Mouse (Mus musculus) liver, embryonic 14.5 days (tissue): ENCODE results near the gene Gck. TPM values are rescaled to one million over a fixed set of nuclear protein-coding genes. Genes with fewer than 3 reads are reported as not detected.

Source experiments
- ATAC-seq: fragments of 200-750 bp; cut with Nextera tagmentation; 2 replicates; pipeline ENCODE4 v1.8.0; 2017; ENCODE audit warnings: moderate number of reproducible peaks, mild to moderate bottlenecking, moderate library complexity; ENCODE audit not compliant: insufficient read depth
- DNase-seq, 3 experiments: peaks; one replicate each; pipeline ENCODE4 v3.0.0-alpha.2; 2012 to 2013; ENCODE audit warnings: low read depth in 3 of 3, low spot score in 3 of 3
- H3K27ac ChIP-seq: fragments of 300-500 bp; sonication (generic); 2 replicates; pipeline ENCODE4 v1.5.1; 2014; ENCODE audit warnings: moderate library complexity, mild to moderate bottlenecking, control low read depth, inconsistent platforms
- H3K27me3 ChIP-seq: fragments of 300-500 bp; sonication (generic); 2 replicates; pipeline ENCODE4 v1.6.1; 2014; ENCODE audit warnings: mild to moderate bottlenecking, low read length, moderate library complexity; ENCODE audit not compliant: control insufficient read depth, insufficient read depth
- H3K36me3 ChIP-seq: fragments of 300-500 bp; sonication (generic); replicated peaks from 2 replicates; pipeline ENCODE4 v1.6.1; 2014; ENCODE audit warnings: low read depth; ENCODE audit not compliant: control insufficient read depth, insufficient read depth
- H3K4me1 ChIP-seq, 2 experiments: fragments of 200-500 bp in 1 of 2; fragments of 300-500 bp in 1 of 2; sonication (generic) in 1 of 2; replicated peaks; 2 replicates each; pipeline ENCODE4 v1.6.1; 2012 to 2014; ENCODE audit warnings: antibody characterized with exemption in 1 of 2, inconsistent platforms in 1 of 2, low read length in 1 of 2; ENCODE audit not compliant: control insufficient read depth in 2 of 2, insufficient read depth in 2 of 2
- H3K4me2 ChIP-seq: fragments of 300-500 bp; sonication (generic); 2 replicates; pipeline ENCODE4 v1.6.1; 2014; ENCODE audit warnings: low read depth, mild to moderate bottlenecking, control low read depth, moderate library complexity
- H3K4me3 ChIP-seq, 2 experiments: fragments of 200-500 bp in 1 of 2; fragments of 300-500 bp in 1 of 2; sonication (generic) in 1 of 2; 2 replicates each; pipeline ENCODE4 v1.5.1; 2012 to 2014; ENCODE audit warnings: low read depth in 2 of 2, low read length in 2 of 2, mild to moderate bottlenecking in 2 of 2, control low read depth in 1 of 2, inconsistent platforms in 1 of 2, moderate library complexity in 1 of 2; ENCODE audit not compliant: insufficient read depth in 1 of 2
- H3K9ac ChIP-seq: fragments of 300-500 bp; sonication (generic); replicated peaks from 2 replicates; pipeline ENCODE4 v1.6.1; 2014; ENCODE audit warnings: mild to moderate bottlenecking, control low read depth, moderate library complexity
- H3K9me3 ChIP-seq: fragments of 300-500 bp; sonication (generic); 2 replicates; pipeline ENCODE4 v1.6.1; 2016; ENCODE audit warnings: low read length, mixed read lengths; ENCODE audit not compliant: control insufficient read depth
- CTCF ChIP-seq: IDR thresholded peaks from 2 replicates; pipeline ENCODE4 v1.5.1; 2016; ENCODE audit warnings: antibody characterized with exemption, low read depth, control low read depth
- EP300 ChIP-seq: IDR thresholded peaks from 2 replicates; pipeline ENCODE4 v1.6.1; 2016; ENCODE audit warnings: antibody characterized with exemption, low read depth
- WGBS: fragments of 180-500 bp; shearing (Covaris S2); extraction: QIAGEN DNeasy Blood & Tissue Kit; methylation state at CpG from one replicate; pipeline ENCODE4 v1.1.7; 2014; ENCODE audit not compliant: insufficient replicate concordance; 5-methylcytosine and 5-hydroxymethylcytosine counted together
- polyA plus RNA-seq, 2 experiments: library from polyadenylated mRNA; depleted of rRNA in 1 of 2; stranded (reverse) in 1 of 2; unstranded in 1 of 2; fragments of >200 nt; fragmentation: Nextera tagmentation in 1 of 2; extraction: Ambion mirVana in 1 of 2; gene quantifications; 2 replicates each; pipeline versions ENCODE4 v1.2.1 to v1.2.3; 2012 to 2014

Gene Gck
- polyA plus RNA-seq, 2 experiments, result 0.15 to 0.20 TPM

GRCm38 (mm10) chr11:5858723-5859122 lies 91.2 kb downstream of the Gck start:
- DNase-seq, result no peak
- peak; percentile 68 for TF ChIP-seq CTCF
- TF ChIP-seq EP300, result no peak
- Histone ChIP-seq H3K27ac (no peak overlapping the region), H3K9ac (no peak overlapping the region), H3K4me3 (no peak overlapping the region), H3K27me3 (peaks cover 22% of the 10 kb centered on the region), H3K36me3 (no peaks in the 10 kb centered on the region), H3K9me3 (no peaks in the 10 kb centered on the region), H3K4me2 (no peak overlapping the region), H3K4me1 (0 out of 4 replicates have a peak, but pooled peaks cover 0 to 3% of the 10 kb centered on the region in 2 experiments)
- 43% methylated on average over 1 of the region's 1 CpGs for WGBS
- ATAC-seq, result no peak

- ATAC-seq (no peak), DNase-seq (no peak)
- peaks cover 7% of the 10 kb centered on the region for H3K27me3 ChIP-seq
- H3K4me3 ChIP-seq, result no peak overlapping the region
- no peaks in the 10 kb centered on the region for H3K9me3 ChIP-seq
- no peak overlapping the region for H3K4me2 ChIP-seq
- H3K36me3 ChIP-seq, result no peaks in the 10 kb centered on the region
- H3K4me1 ChIP-seq, result 0 out of 4 replicates have a peak, but pooled peaks cover 0 to 3% of the 10 kb centered on the region in 2 experiments
- 62% methylated on average over 8 of the region's 8 CpGs for WGBS
- TF ChIP-seq CTCF (no peak), EP300 (no peak)
- no peak overlapping the region for H3K9ac ChIP-seq
- no peak overlapping the region for H3K27ac ChIP-seq
Measured at GRCm38 (mm10) chr11:5856479-5857130, 93.3 kb downstream of the Gck start.

DNA sequence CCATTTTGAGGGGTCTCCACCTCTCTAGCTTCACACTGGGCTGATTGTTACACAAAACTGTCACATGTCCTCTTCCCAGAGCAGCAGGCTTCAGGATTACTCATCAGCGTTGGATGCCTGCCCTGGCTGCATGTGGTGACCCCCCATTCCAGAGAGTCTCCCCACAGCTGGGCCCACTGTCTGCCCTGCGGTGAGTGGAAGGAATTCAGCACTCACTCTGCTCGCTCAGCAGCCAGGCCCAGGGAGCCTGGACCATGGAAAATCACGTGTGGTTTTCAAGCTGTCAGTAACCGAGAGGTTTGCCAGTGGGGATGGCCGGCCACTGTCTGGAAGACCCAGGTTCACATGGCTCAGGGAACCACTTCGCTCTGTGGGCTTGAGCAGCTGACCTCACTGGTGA lies 94.0 kb downstream of the Gck start:
- Histone ChIP-seq H3K27ac (no peak overlapping the region), H3K9ac (no peak overlapping the region), H3K9me3 (no peaks in the 10 kb centered on the region), H3K4me2 (no peak overlapping the region), H3K27me3 (0 out of 2 replicates have a peak, but pooled peaks cover under 1% of the 10 kb centered on the region), H3K36me3 (no peaks in the 10 kb centered on the region), H3K4me3 (no peak overlapping the region), H3K4me1 (no peaks in the 10 kb centered on the region)
- no peak for TF ChIP-seq CTCF
- TF ChIP-seq EP300, result no peak
- DNase-seq, result no peak
- ATAC-seq, result no peak
- WGBS, result 51% methylated on average over 7 of the region's 7 CpGs

GRCm38 (mm10) chr11:5855481-5855880 lies 94.4 kb downstream of the Gck start:
- Histone ChIP-seq H3K4me2 (no peak overlapping the region), H3K9me3 (no peaks in the 10 kb centered on the region), H3K4me3 (no peak overlapping the region), H3K4me1 (no peaks in the 10 kb centered on the region), H3K27me3 (no peaks in the 10 kb centered on the region), H3K27ac (no peak overlapping the region), H3K9ac (no peak overlapping the region), H3K36me3 (no peaks in the 10 kb centered on the region)
- DNase-seq, result no peak
- no peak for ATAC-seq
- TF ChIP-seq EP300 (no peak), CTCF (no peak)

GRCm38 (mm10) chr11:5852314-5852713 lies 97.6 kb downstream of the Gck start:
- no peaks in the 10 kb centered on the region for H3K36me3 ChIP-seq
- H3K4me2 ChIP-seq, result no peak overlapping the region
- WGBS, result 42% methylated on average over 1 of the region's 1 CpGs
- no peaks in the 10 kb centered on the region for H3K27me3 ChIP-seq
- ATAC-seq (no peak), DNase-seq (no peak)
- H3K4me1 ChIP-seq, result no peaks in the 10 kb centered on the region
- H3K9ac ChIP-seq, result no peak overlapping the region
- H3K9me3 ChIP-seq, result no peaks in the 10 kb centered on the region
- H3K27ac ChIP-seq, result no peak overlapping the region
- no peak for TF ChIP-seq CTCF
- TF ChIP-seq EP300, result no peak
- no peak overlapping the region for H3K4me3 ChIP-seq
